Mouse (Mus musculus) liver, postnatal 0 days (tissue): Measurements from ENCODE around the gene Pdcd1lg2.

Experiments
- CTCF ChIP-seq: sonication (generic); IDR thresholded peaks from 2 replicates; pipeline ENCODE4 v1.5.1; 2016; ENCODE audit warnings: antibody characterized with exemption, low read depth
- EP300 ChIP-seq: IDR thresholded peaks from 2 replicates; pipeline ENCODE4 v1.6.1; 2016; ENCODE audit warnings: antibody characterized with exemption, low read depth, mild to moderate bottlenecking

DNA sequence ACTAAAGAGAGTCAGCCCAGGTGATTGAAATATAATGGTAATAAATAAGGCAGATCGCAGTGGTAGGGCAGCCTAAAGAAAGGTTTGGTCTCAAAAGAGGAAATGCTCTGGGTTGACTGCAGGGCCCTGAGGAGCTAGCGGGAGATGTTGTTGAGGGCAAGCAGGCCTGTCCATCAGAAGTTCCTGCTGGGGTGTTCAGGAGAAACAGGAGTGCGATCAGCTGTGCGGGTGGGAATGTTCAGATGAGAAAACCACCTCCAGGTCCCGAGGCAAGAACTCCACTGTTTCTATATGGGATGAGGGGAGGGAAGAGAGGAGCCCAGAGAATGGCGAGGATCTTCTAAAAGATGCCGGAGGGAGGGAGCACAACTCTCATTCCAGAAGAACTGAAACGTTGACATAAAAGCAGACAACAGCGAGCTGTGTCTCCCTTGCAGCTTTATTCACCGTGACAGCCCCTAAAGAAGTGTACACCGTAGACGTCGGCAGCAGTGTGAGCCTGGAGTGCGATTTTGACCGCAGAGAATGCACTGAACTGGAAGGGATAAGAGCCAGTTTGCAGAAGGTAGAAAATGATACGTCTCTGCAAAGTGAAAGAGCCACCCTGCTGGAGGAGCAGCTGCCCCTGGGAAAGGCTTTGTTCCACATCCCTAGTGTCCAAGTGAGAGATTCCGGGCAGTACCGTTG lies 26.2 kb downstream of the Pdcd1lg2 start:
- TF ChIP-seq EP300 (no peak), CTCF (no peak)
